ENCODE assay signal across 8 mouse cellular contexts in the genomic region with DNA sequence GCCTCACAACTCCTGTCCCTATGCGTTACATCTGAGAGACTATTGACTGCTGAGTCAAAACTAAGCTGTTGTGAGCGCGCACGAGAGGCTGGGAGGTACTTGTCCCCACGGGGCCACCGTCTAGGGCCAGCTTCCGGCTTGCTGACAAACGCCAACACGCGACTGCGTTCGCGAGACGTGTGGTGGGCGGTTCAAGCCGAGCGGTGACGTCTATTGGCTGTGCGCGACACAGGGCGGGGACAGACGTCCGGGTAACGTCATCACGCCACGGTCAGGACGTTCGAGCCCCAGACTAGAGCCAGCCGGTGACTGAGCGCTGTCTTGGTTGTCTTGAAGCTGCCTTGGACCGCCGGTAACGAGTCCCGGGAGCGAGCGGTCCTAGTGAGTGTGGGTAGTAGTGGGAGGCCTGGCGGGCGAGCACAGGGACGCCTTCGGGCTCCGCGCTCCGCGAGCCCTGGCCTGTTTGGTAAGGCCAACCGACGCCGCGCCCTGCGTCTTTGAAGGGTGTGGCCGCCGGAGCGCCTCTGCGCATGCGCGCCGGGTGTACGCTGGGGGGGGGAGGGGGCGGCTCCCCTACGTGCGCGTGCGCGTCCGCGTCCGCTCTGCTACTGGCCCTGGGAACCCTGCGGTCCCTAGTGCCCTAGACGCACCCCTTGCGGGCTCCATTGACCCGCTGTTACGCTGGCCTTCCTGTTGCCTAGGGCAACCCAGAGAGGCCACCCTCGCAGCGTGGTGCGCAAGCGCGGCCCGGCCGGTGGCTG. TPM values are rescaled to one million over a fixed set of nuclear protein-coding genes. Genes with fewer than 3 reads are reported as not detected.
DNase-seq lines count a peak whose midpoint lies in the region; ATAC-seq and TF ChIP-seq lines count a peak whose summit lies in the region.

A gene (plus strand): TSS at position 269 of the 761 bp plus-strand sequence.

- TF ChIP-seq RAD21 in CH12.LX (IDR thresholded peaks at IDR 0.05; ENCODE audit: low read depth, low read length) = no peak

- ATAC-seq in forebrain, embryonic 11.5 days (replicated peaks; ENCODE audit: low FRiP score) = peak; percentile 99
- peak; percentile 99 for ATAC-seq in heart, embryonic 16.5 days (replicated peaks; ENCODE audit: extremely low read depth, insufficient read depth, low FRiP score)
- ATAC-seq in liver, embryonic 15.5 days (ENCODE audit: insufficient read depth) = peak; percentile 97
- ATAC-seq in neural tube, embryonic 12.5 days (ENCODE audit: low FRiP score, low read depth) = peak; percentile 99

- H3K4me3 ChIP-seq in CH12.LX (replicated peaks in 1 of 3; ENCODE audit: low read depth in 2 of 3, low read length in 2 of 3, poor library complexity in 1 of 3) = peak within 1 kb of the TSS; percentile 86 to 97 (median 95)
- peak within 1 kb of the TSS; percentile 73 for H3K4me3 ChIP-seq in forebrain, embryonic 11.5 days (ENCODE audit: low read depth, low read length)
- peak within 1 kb of the TSS; percentile 100 for H3K4me3 ChIP-seq in heart, embryonic 16.5 days (ENCODE audit: low read length)
- peak within 1 kb of the TSS; percentile 95 for H3K4me3 ChIP-seq in liver, embryonic 15.5 days (replicated peaks)
- H3K4me3 ChIP-seq in neural tube, embryonic 12.5 days = peak within 1 kb of the TSS; percentile 74

- H3K4me1 ChIP-seq in CH12.LX (ENCODE audit: control insufficient read depth in 1 of 2, insufficient read depth in 2 of 2) = peaks cover 14 to 65% of the 10 kb centered on the region in 2 experiments
- H3K4me1 ChIP-seq in forebrain, embryonic 11.5 days (replicated peaks; ENCODE audit: control insufficient read depth, insufficient read depth, low read length) = peaks cover 4% of the 10 kb centered on the region; the same call in 1 of the 2 replicates
- H3K4me1 ChIP-seq in heart, embryonic 16.5 days (ENCODE audit: control insufficient read depth, insufficient read depth, low read length) = peaks cover 12% of the 10 kb centered on the region
- peaks cover 32% of the 10 kb centered on the region for H3K4me1 ChIP-seq in liver, embryonic 15.5 days (replicated peaks)
- peaks cover 11% of the 10 kb centered on the region for H3K4me1 ChIP-seq in neural tube, embryonic 12.5 days

- TF ChIP-seq POLR2A in CH12.LX (IDR thresholded peaks at IDR 0.05; ENCODE audit: low read depth, low read length) = peak; percentile 90

- in situ Hi-C loops in CH12.LX (cut with MboI; ENCODE audit: low pct_ligation_motif_present, low pct_unique_long_range_greater_than_20kb, low sequenced_read_pairs) = no loop called here

- no peaks in the 10 kb centered on the region for H3K9me3 ChIP-seq in CH12.LX (replicated peaks; ENCODE audit: low read length)
- H3K9me3 ChIP-seq in forebrain, embryonic 11.5 days (ENCODE audit: control insufficient read depth, low read length) = no peaks in the 10 kb centered on the region
- no peaks in the 10 kb centered on the region for H3K9me3 ChIP-seq in heart, embryonic 16.5 days (replicated peaks; ENCODE audit: control insufficient read depth, low read length)
- H3K9me3 ChIP-seq in liver, embryonic 15.5 days (replicated peaks) = no peaks in the 10 kb centered on the region
- H3K9me3 ChIP-seq in neural tube, embryonic 12.5 days = no peaks in the 10 kb centered on the region

- peaks cover 23% of the 10 kb centered on the region for H3K79me2 ChIP-seq in CH12.LX (replicated peaks; ENCODE audit: control insufficient read depth, extremely low read depth, insufficient read depth, poor library complexity, severe bottlenecking)

- H3K9ac ChIP-seq in CH12.LX (ENCODE audit: insufficient read depth, low read depth) = peak within 1 kb of the TSS; percentile 76
- H3K9ac ChIP-seq in forebrain, embryonic 11.5 days (ENCODE audit: low read length) = peak within 1 kb of the TSS; percentile 80
- peak within 1 kb of the TSS; percentile 95 for H3K9ac ChIP-seq in heart, embryonic 16.5 days (ENCODE audit: low read length)
- H3K9ac ChIP-seq in liver, embryonic 15.5 days = peak within 1 kb of the TSS; percentile 84
- peak within 1 kb of the TSS; percentile 77 for H3K9ac ChIP-seq in neural tube, embryonic 12.5 days

- peaks cover 29 to 69% of the 10 kb centered on the region in 2 experiments for H3K36me3 ChIP-seq in CH12.LX (replicated peaks in 1 of 2; ENCODE audit: control insufficient read depth in 1 of 2, insufficient read depth in 1 of 2, low read length in 1 of 2)
- peaks cover 14% of the 10 kb centered on the region for H3K36me3 ChIP-seq in forebrain, embryonic 11.5 days (ENCODE audit: control insufficient read depth, insufficient read depth, low read length)
- H3K36me3 ChIP-seq in heart, embryonic 16.5 days (ENCODE audit: control insufficient read depth, insufficient read depth) = peaks cover 35% of the 10 kb centered on the region
- H3K36me3 ChIP-seq in liver, embryonic 15.5 days (replicated peaks) = peaks cover 40% of the 10 kb centered on the region
- H3K36me3 ChIP-seq in neural tube, embryonic 12.5 days = peaks cover 52% of the 10 kb centered on the region

- no peak for TF ChIP-seq EP300 in CH12.LX (IDR thresholded peaks at IDR 0.05; ENCODE audit: low read length)

- under 1% methylated on average over 60 of the region's 78 CpGs for WGBS in forebrain, embryonic 11.5 days
- under 1% methylated on average over 67 of the region's 78 CpGs for WGBS in heart, embryonic 16.5 days
- WGBS in liver, embryonic 15.5 days (ENCODE audit: insufficient replicate concordance) = under 1% methylated on average over 78 of the region's 78 CpGs
- under 1% methylated on average over 72 of the region's 78 CpGs for WGBS in neural tube, embryonic 12.5 days

- no peaks in the 10 kb centered on the region for H3K27me3 ChIP-seq in CH12.LX (replicated peaks)
- H3K27me3 ChIP-seq in forebrain, embryonic 11.5 days (ENCODE audit: control insufficient read depth, insufficient read depth, low read length) = no peaks in the 10 kb centered on the region
- H3K27me3 ChIP-seq in heart, embryonic 16.5 days (ENCODE audit: control insufficient read depth, insufficient read depth, low read length) = no peaks in the 10 kb centered on the region
- H3K27me3 ChIP-seq in liver, embryonic 15.5 days = no peaks in the 10 kb centered on the region
- no peaks in the 10 kb centered on the region for H3K27me3 ChIP-seq in neural tube, embryonic 12.5 days (replicated peaks)

- H3K27ac ChIP-seq in CH12.LX (ENCODE audit: insufficient read depth, low read depth) = peak within 1 kb of the TSS; percentile 89
- peak within 1 kb of the TSS; percentile 90 for H3K27ac ChIP-seq in forebrain, embryonic 11.5 days (ENCODE audit: low read depth, low read length)
- peak within 1 kb of the TSS; percentile 97 for H3K27ac ChIP-seq in heart, embryonic 16.5 days (ENCODE audit: low read length)
- H3K27ac ChIP-seq in liver, embryonic 15.5 days (replicated peaks) = peak within 1 kb of the TSS; percentile 94
- peak within 1 kb of the TSS; percentile 80 for H3K27ac ChIP-seq in neural tube, embryonic 12.5 days

- dilution Hi-C loops in CH12.LX (cut with MboI; ENCODE audit: extremely low pct_ligation_motif_present, extremely low pct_unique_long_range_greater_than_20kb, low sequenced_read_pairs) = no loop called here

- no peak for TF ChIP-seq CTCF in CH12.LX (conservative IDR thresholded peaks at IDR 0.05 in 1 of 2, IDR thresholded peaks at IDR 0.05 in 1 of 2; ENCODE audit: low read depth in 2 of 2, low read length in 2 of 2)

- peak within 1 kb of the TSS; percentile 85 for H3K4me2 ChIP-seq in CH12.LX (ENCODE audit: insufficient read depth, low read depth, poor library complexity, severe bottlenecking)
- peak within 1 kb of the TSS; percentile 75 for H3K4me2 ChIP-seq in forebrain, embryonic 11.5 days (ENCODE audit: low read depth, low read length, severe bottlenecking)
- H3K4me2 ChIP-seq in heart, embryonic 16.5 days (ENCODE audit: low read depth, low read length) = peak within 1 kb of the TSS; percentile 95
- H3K4me2 ChIP-seq in liver, embryonic 15.5 days = peak within 1 kb of the TSS; percentile 88
- peak within 1 kb of the TSS; percentile 86 for H3K4me2 ChIP-seq in neural tube, embryonic 12.5 days (replicated peaks)

- DNase-seq in CH12.LX (ENCODE audit: extremely low read depth) = peak; percentile 98
- DNase-seq in c-Kit-positive CD71-positive TER-119-negative erythroid progenitor cells, embryonic 14.5 days (ENCODE audit: low read depth) = peak; percentile 93
- DNase-seq in forebrain, embryonic 11.5 days (ENCODE audit: low spot score) = peak; percentile 99
- DNase-seq in kidney, postnatal 36 days = peak; percentile 99
- DNase-seq in telencephalon, adult 2 months (ENCODE audit: low read depth, low spot score) = peak; percentile 99

TF ChIP-seq in CH12.LX, 34 proteins besides CTCF, POLR2A, EP300 and RAD21 (continues in another document):
- peak; percentile 94 for TF ChIP-seq NRF1 (IDR thresholded peaks at IDR 0.05; ENCODE audit: low read depth, low read length)
- TF ChIP-seq JUND (conservative IDR thresholded peaks at IDR 0.05; ENCODE audit: low read depth, low read length) = peak; percentile 76
- TF ChIP-seq ZKSCAN1 (IDR thresholded peaks at IDR 0.05; ENCODE audit: borderline replicate concordance, low read depth, low read length) = no peak
- TF ChIP-seq SMC3 (IDR thresholded peaks at IDR 0.05; ENCODE audit: low read depth, low read length) = no peak
- TF ChIP-seq PAX5 (IDR thresholded peaks at IDR 0.05; ENCODE audit: low read length) = no peak
- peak; percentile 30; the same call in 1 of the 2 replicates for TF ChIP-seq GABPA (IDR thresholded peaks at IDR 0.05; ENCODE audit: insufficient replicate concordance, low read depth, low read length)
- peak; percentile 66; the same call in 1 of the 2 replicates for TF ChIP-seq JUN (IDR thresholded peaks at IDR 0.05; ENCODE audit: insufficient read depth, low read depth, low read length)
- TF ChIP-seq MXI1 (IDR thresholded peaks at IDR 0.05; ENCODE audit: low read depth, low read length) = peak; percentile 75
- peak; percentile 52; the same call in 1 of the 2 replicates for TF ChIP-seq MEF2A (IDR thresholded peaks at IDR 0.05; ENCODE audit: borderline replicate concordance, low read depth, low read length)
- TF ChIP-seq ETS1 (conservative IDR thresholded peaks at IDR 0.05; ENCODE audit: low read depth, low read length) = peak; percentile 80
- peak; percentile 97 for TF ChIP-seq CHD2 (IDR thresholded peaks at IDR 0.05; ENCODE audit: low read length)
- peak; percentile 97 for TF ChIP-seq IRF4 (IDR thresholded peaks at IDR 0.05; ENCODE audit: low read depth, low read length)
- TF ChIP-seq UBTF (IDR thresholded peaks at IDR 0.05; ENCODE audit: low read depth, low read length) = no peak
- TF ChIP-seq ZMIZ1 (IDR thresholded peaks at IDR 0.05; ENCODE audit: low read depth, low read length) = peak; percentile 89

RNA-seq across cellular contexts. Expression of the gene that starts here (rescaled TPM):
- total RNA-seq in CH12.LX (2012; rRNA removed) = 28.6 and 33.5 TPM in 2 replicates
- total RNA-seq in CH12.LX (2014; rRNA removed) = 17.6 and 23.2 TPM in 2 replicates
- 46.6 and 48.7 TPM in 2 replicates for polyA plus RNA-seq in CH12.LX (2012; ENCODE audit: insufficient read length, low read depth)
- 77.4 and 77.5 TPM in 2 replicates for polyA plus RNA-seq in forebrain, embryonic 11.5 days (2014; fragmentation: Nextera tagmentation; extraction: Ambion mirVana)
- 47.8 and 50.5 TPM in 2 replicates for polyA plus RNA-seq in heart, embryonic 16.5 days (2015; fragmentation: Nextera tagmentation; extraction: Ambion mirVana)
- polyA plus RNA-seq in liver, embryonic 15.5 days (2015; fragmentation: Nextera tagmentation; extraction: Ambion mirVana) = 20.1 and 25.2 TPM in 2 replicates
- polyA plus RNA-seq in neural tube, embryonic 12.5 days (2016; fragmentation: Nextera tagmentation; extraction: Ambion mirVana) = 92.7 and 110 TPM in 2 replicates

Comparison
In these comparisons a context has a peak if more than half of its experiments do, and no peak if none do; other contexts are left out.
1. Peak in every context shown above with its lines: DNase-seq, ATAC-seq, H3K4me3 ChIP-seq and H3K27ac ChIP-seq.